Mouse (Mus musculus) hindbrain, embryonic 10.5 days (tissue): Measurements from ENCODE around the gene Ranbp3l. TPM values are rescaled to one million over a fixed set of nuclear protein-coding genes. Genes with fewer than 3 reads are reported as not detected.
A peak's percentile ranks its signal among the peaks of the same experiment; 100 is the strongest.

Experiments
- DNase-seq: peaks from one replicate; pipeline ENCODE4 v3.0.0-alpha.2; 2017; ENCODE audit warnings: low spot score
- H3K27ac ChIP-seq: fragments of 300-500 bp; sonication (generic); 2 replicates; pipeline ENCODE4 v1.5.1; 2016; ENCODE audit warnings: mild to moderate bottlenecking, moderate library complexity
- H3K27me3 ChIP-seq: fragments of 300-500 bp; sonication (generic); 2 replicates; pipeline ENCODE4 v1.6.1; 2016; ENCODE audit warnings: mild to moderate bottlenecking; ENCODE audit not compliant: poor library complexity, insufficient read depth, severe bottlenecking
- H3K36me3 ChIP-seq: fragments of 300-500 bp; sonication (generic); 2 replicates; pipeline ENCODE4 v1.6.1; 2016; ENCODE audit warnings: mild to moderate bottlenecking, moderate library complexity
- H3K4me1 ChIP-seq: fragments of 300-500 bp; sonication (generic); replicated peaks from 2 replicates; pipeline ENCODE4 v1.6.1; 2016; ENCODE audit warnings: mild to moderate bottlenecking
- H3K4me3 ChIP-seq: fragments of 300-500 bp; sonication (generic); 2 replicates; pipeline ENCODE4 v1.5.1; 2016; ENCODE audit warnings: mild to moderate bottlenecking, moderate library complexity
- H3K9me3 ChIP-seq: fragments of 300-500 bp; sonication (generic); 2 replicates; pipeline ENCODE4 v1.6.1; 2016; ENCODE audit warnings: mild to moderate bottlenecking, moderate library complexity
- WGBS: fragments of 180-500 bp; shearing (Covaris S2); methylation state at CpG from one replicate; pipeline ENCODE4 v1.1.7; 2016; 5-methylcytosine and 5-hydroxymethylcytosine counted together
- polyA plus RNA-seq: library from polyadenylated mRNA; unstranded; fragments of >200 nt; fragmentation: Nextera tagmentation; extraction: Ambion mirVana; gene quantifications from 2 replicates; pipeline ENCODE4 v1.2.1, GENCODE M21; 2016

The Ranbp3l gene
- polyA plus RNA-seq, 1 experiment from 2014 or later, result 0.12 TPM

GRCm38 (mm10) chr15:9087895-9088682, 120.3 kb downstream of the Ranbp3l start:
- Histone ChIP-seq H3K36me3 (peaks cover 44% of the 10 kb centered on the region), H3K4me3 (no peak overlapping the region), H3K27ac (peak overlapping the region; percentile 12; the same call in 1 of the 2 replicates), H3K9me3 (no peaks in the 10 kb centered on the region), H3K4me1 (peaks cover 32% of the 10 kb centered on the region), H3K27me3 (no peaks in the 10 kb centered on the region)
- WGBS, result 90% methylated on average over 17 of the region's 17 CpGs
- no peak for DNase-seq

DNA sequence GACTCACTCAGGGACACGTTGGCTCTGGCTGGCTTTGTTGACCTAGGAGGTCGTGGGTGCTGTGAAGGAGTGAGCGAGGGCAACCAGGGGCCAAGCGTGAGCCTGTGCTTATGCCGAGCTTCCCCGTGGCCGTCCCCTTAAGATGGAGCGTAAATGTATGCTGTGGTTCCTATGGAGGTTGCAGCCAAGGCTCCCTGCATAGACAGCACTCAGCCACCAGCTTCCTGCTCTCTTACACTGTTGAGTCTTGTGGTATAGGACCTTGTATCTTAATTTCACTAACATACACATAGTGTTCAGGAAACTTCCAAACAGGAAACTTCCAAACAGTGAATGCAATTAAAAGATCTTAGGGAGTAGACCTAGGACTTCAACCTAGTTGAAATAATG, 120.9 kb downstream of the Ranbp3l start:
- peaks cover 50% of the 10 kb centered on the region for H3K36me3 ChIP-seq

DNA sequence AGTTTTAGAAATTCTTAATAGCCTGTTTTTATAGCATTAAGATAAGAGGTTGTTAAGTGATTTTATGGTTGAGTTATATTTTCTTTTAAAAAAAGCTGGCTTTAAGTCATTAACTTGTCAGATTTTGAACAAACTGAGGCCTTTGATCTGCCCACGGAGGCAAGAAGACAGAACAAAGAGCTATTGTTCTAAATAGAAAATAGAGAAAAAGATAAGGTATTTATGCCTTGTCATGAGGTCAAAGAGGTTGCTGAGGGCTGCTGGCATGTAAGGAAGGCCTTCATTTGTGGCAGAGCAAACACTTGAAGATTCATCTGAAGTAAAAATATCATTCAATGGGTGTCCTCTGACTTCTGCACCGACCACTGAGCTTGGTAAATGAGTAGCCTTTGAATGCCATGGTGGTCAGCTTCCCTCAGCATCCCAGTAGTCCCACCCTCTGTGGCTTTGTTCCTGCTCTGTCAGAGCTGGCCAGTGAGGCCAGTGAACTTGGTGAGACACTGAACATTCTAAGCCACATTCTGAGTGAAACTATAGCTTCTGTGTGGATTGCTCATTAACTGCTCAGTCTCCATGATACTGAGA, 121.5 kb downstream of the Ranbp3l start:
- Histone ChIP-seq H3K27ac (no peak overlapping the region), H3K27me3 (no peaks in the 10 kb centered on the region), H3K4me3 (no peak overlapping the region), H3K4me1 (peaks cover 37% of the 10 kb centered on the region), H3K36me3 (peaks cover 52% of the 10 kb centered on the region), H3K9me3 (no peaks in the 10 kb centered on the region)
- DNase-seq, result no peak
- 20% methylated on average over 2 of the region's 2 CpGs for WGBS

More for the DNA sequence above, 120.9 kb downstream of the Ranbp3l start:
- no peaks in the 10 kb centered on the region for H3K9me3 ChIP-seq
- peaks cover 32% of the 10 kb centered on the region for H3K4me1 ChIP-seq
- H3K27ac ChIP-seq, result no peak overlapping the region
- no peak overlapping the region for H3K4me3 ChIP-seq
- WGBS, result 66% methylated on average over 8 of the region's 8 CpGs
- H3K27me3 ChIP-seq, result no peaks in the 10 kb centered on the region
- no peak for DNase-seq

DNA sequence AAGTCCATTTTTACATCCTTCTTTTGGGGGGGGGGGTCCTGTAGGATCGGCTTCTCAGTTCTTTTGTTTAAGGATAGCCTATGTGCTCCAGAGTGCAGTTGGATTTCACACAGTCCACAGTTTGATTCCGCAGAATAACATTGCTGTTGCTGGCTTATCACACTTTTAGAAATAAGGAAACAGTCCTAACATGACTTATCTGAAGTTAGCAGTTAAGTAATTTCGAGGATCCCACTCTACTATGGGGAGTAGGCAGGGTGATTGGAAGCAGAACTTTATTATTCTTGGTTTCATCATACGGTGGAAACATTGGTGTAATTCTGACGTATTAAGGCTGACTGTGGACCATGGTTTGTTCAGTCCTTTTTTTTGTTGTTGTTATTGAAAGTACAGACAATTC, 122.9 kb downstream of the Ranbp3l start:
- Histone ChIP-seq H3K36me3 (peaks cover 47% of the 10 kb centered on the region), H3K9me3 (no peaks in the 10 kb centered on the region), H3K27ac (no peak overlapping the region), H3K4me3 (no peak overlapping the region), H3K27me3 (no peaks in the 10 kb centered on the region), H3K4me1 (peaks cover 43% of the 10 kb centered on the region)
- DNase-seq, result no peak
- WGBS, result 94% methylated on average over 5 of the region's 5 CpGs

- Histone ChIP-seq H3K9me3 (no peaks in the 10 kb centered on the region), H3K36me3 (peaks cover 66% of the 10 kb centered on the region), H3K27ac (peak overlapping the region; percentile 62; the same call in 1 of the 2 replicates), H3K4me1 (peaks cover 20% of the 10 kb centered on the region), H3K4me3 (no peak overlapping the region), H3K27me3 (no peaks in the 10 kb centered on the region)
- no peak for DNase-seq
- WGBS, result 76% methylated on average over 11 of the region's 11 CpGs
Measured at GRCm38 (mm10) chr15:9093598-9094365, 126.0 kb downstream of the Ranbp3l start.

DNA sequence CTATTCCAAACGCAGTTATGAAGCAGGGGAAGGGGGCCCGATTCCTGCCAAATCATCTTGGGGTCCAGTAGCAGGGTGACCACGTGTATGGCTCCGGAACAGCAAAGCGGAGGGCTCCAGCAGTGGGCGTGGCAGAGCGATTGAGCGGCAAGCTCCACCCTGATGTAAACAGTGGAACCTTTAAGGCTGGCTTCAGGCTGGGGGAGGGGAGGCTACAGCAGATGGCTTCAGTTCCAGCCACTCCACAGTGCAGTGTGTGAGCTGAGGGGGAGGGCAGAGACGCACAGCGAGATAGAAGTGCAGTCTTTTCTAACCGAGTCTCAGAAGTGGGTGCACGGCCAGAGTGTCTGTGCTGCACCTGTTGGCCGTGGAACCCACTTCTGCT, 126.6 kb downstream of the Ranbp3l start:
- Histone ChIP-seq H3K9me3 (no peaks in the 10 kb centered on the region), H3K36me3 (peaks cover 69% of the 10 kb centered on the region)

GRCm38 (mm10) chr15:9096865-9097264, 129.1 kb downstream of the Ranbp3l start:
- H3K27ac ChIP-seq, result no peak overlapping the region
- no peak overlapping the region for H3K4me3 ChIP-seq
- peaks cover 83% of the 10 kb centered on the region for H3K36me3 ChIP-seq
- no peak for DNase-seq
- no peaks in the 10 kb centered on the region for H3K9me3 ChIP-seq
- no peaks in the 10 kb centered on the region for H3K27me3 ChIP-seq
- 96% methylated on average over 4 of the region's 4 CpGs for WGBS
- H3K4me1 ChIP-seq, result peaks cover 11% of the 10 kb centered on the region

More for the DNA sequence above, 126.6 kb downstream of the Ranbp3l start:
- peak overlapping the region; percentile 62; the same call in 1 of the 2 replicates for H3K27ac ChIP-seq
- H3K4me1 ChIP-seq, result peaks cover 15% of the 10 kb centered on the region
- H3K27me3 ChIP-seq, result no peaks in the 10 kb centered on the region
- H3K4me3 ChIP-seq, result peak overlapping the region; percentile 2; the same call in 1 of the 2 replicates
- DNase-seq, result peak; percentile 66
- 28% methylated on average over 13 of the region's 13 CpGs for WGBS

- no peaks in the 10 kb centered on the region for H3K4me1 ChIP-seq
- no peak overlapping the region for H3K4me3 ChIP-seq
- H3K27me3 ChIP-seq, result no peaks in the 10 kb centered on the region
- H3K36me3 ChIP-seq, result peaks cover 93% of the 10 kb centered on the region
- DNase-seq, result no peak
- no peak overlapping the region for H3K27ac ChIP-seq
- no peaks in the 10 kb centered on the region for H3K9me3 ChIP-seq
- WGBS, result 88% methylated on average over 10 of the region's 10 CpGs
Measured at GRCm38 (mm10) chr15:9100446-9101077, 132.8 kb downstream of the Ranbp3l start.

GRCm38 (mm10) chr15:9106303-9107074, 138.7 kb downstream of the Ranbp3l start:
- no peak overlapping the region for H3K27ac ChIP-seq
- no peaks in the 10 kb centered on the region for H3K9me3 ChIP-seq
- no peaks in the 10 kb centered on the region for H3K27me3 ChIP-seq
- H3K36me3 ChIP-seq, result peaks cover 79% of the 10 kb centered on the region
- no peak for DNase-seq
- H3K4me3 ChIP-seq, result no peak overlapping the region
- H3K4me1 ChIP-seq, result no peaks in the 10 kb centered on the region
- WGBS, result 88% methylated on average over 13 of the region's 13 CpGs

GRCm38 (mm10) chr15:9110526-9111347, 143.0 kb downstream of the Ranbp3l start:
- WGBS, result 90% methylated on average over 6 of the region's 6 CpGs
- peaks cover 79% of the 10 kb centered on the region for H3K36me3 ChIP-seq

DNA sequence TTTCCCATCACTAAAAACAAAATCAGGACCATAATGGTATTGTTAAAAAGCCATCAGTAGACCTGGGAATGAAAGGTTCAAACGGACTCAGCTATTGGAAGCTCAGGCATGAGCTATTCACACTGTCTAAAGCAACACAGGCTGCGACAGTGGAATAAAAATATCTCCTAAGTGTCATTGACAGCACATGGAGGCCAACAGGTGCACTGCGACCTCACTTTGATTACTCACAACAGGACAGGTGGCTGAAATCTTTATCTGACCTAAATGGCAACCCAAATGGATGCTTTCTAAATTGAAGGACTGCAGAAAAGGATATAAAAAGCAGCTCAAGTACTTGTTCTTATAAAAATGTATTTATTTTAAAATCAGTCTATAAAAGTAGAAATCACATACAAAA, 143.9 kb downstream of the Ranbp3l start:
- H3K9me3 ChIP-seq, result no peaks in the 10 kb centered on the region
- no peaks in the 10 kb centered on the region for H3K27me3 ChIP-seq
- 90% methylated on average over 3 of the region's 3 CpGs for WGBS
- H3K36me3 ChIP-seq, result peaks cover 81% of the 10 kb centered on the region
- H3K4me1 ChIP-seq, result no peaks in the 10 kb centered on the region
- no peak for DNase-seq
- no peak overlapping the region for H3K4me3 ChIP-seq
- no peak overlapping the region for H3K27ac ChIP-seq

More at GRCm38 (mm10) chr15:9110526-9111347, 143.0 kb downstream of the Ranbp3l start:
- Histone ChIP-seq H3K9me3 (no peaks in the 10 kb centered on the region), H3K27ac (no peak overlapping the region), H3K4me3 (no peak overlapping the region), H3K27me3 (no peaks in the 10 kb centered on the region), H3K4me1 (no peaks in the 10 kb centered on the region)
- no peak for DNase-seq
